Mouse (Mus musculus): Measurements from ENCODE around the gene Tanc1. TPM values are rescaled to one million over a fixed set of nuclear protein-coding genes. Genes with fewer than 3 reads are reported as not detected.

Tanc1 gene
- polyA plus RNA-seq, 1 experiment = not detected

DNA sequence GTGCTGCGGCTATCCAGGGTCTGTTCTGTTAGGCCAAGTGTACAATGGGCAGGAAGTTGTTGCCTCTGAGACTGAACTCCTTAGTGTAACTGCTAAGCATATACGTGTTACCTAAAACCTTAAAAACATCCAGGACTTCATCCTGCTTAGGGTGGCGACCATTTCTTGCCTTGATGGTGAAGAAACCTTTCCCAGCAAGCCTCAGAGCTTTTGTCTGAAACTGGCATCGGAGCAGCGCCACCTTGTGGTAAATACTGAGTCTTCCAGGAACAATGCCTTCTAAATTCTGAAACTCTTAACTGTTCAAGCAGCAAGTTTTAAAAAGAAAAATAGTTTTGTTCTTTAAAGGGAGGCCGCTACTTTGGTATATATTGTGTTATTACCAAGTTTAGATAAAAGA, 133.6 kb downstream of the Tanc1 start:
- WGBS = 37% methylated on average over 6 of the region's 6 CpGs
- Histone ChIP-seq H3K4me1 (ENCODE audit: control insufficient read depth, insufficient read depth, low read length) (no peaks in the 10 kb centered on the region), H3K4me3 (ENCODE audit: insufficient read depth, low read depth, low read length) (no peak overlapping the region), H3K27ac (ENCODE audit: insufficient read depth, low read depth, low read length) (no peak overlapping the region)
- no peak for TF ChIP-seq POLR2A (IDR thresholded peaks at IDR 0.05; ENCODE audit: insufficient read depth, low read depth, low read length)
- TF ChIP-seq CTCF (IDR thresholded peaks at IDR 0.05; ENCODE audit: insufficient read depth, low read depth, low read length) = no peak

- 77% methylated on average over 9 of the region's 9 CpGs for WGBS
- H3K4me1 ChIP-seq (ENCODE audit: control insufficient read depth, insufficient read depth, low read length) = no peaks in the 10 kb centered on the region
- H3K4me3 ChIP-seq (ENCODE audit: insufficient read depth, low read depth, low read length) = no peak overlapping the region
- TF ChIP-seq POLR2A (IDR thresholded peaks at IDR 0.05; ENCODE audit: insufficient read depth, low read depth, low read length) (no peak), CTCF (IDR thresholded peaks at IDR 0.05; ENCODE audit: insufficient read depth, low read depth, low read length) (no peak)
- no peak overlapping the region for H3K27ac ChIP-seq (ENCODE audit: insufficient read depth, low read depth, low read length)
Measured at GRCm38 (mm10) chr2:59746070-59746469, 134.2 kb downstream of the Tanc1 start.

DNA sequence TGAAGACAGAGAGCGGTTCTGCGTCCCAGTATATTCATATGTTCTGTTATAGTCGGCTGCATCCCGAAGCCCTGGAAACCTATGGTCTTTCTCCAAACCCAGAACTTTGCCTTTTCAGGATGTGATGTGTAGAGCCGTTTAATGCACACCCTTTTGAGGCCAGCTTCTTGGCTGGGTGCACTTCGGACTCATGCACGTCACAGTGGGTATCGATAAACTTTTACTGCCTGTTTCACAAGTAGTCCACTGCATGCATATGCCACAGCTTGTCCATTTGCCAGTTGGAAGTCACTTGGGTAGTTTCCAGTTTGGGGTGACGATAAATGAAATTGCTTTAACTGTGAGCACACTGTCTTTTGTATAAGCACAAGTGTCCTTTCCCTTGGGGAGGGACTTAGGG, 135.9 kb downstream of the Tanc1 start:
- Histone ChIP-seq H3K4me3 (ENCODE audit: insufficient read depth, low read depth, low read length) (no peak overlapping the region), H3K4me1 (ENCODE audit: control insufficient read depth, insufficient read depth, low read length) (no peaks in the 10 kb centered on the region), H3K27ac (ENCODE audit: insufficient read depth, low read depth, low read length) (no peak overlapping the region)
- no peak for TF ChIP-seq CTCF (IDR thresholded peaks at IDR 0.05; ENCODE audit: insufficient read depth, low read depth, low read length)
- no peak for TF ChIP-seq POLR2A (IDR thresholded peaks at IDR 0.05; ENCODE audit: insufficient read depth, low read depth, low read length)
- 95% methylated on average over 9 of the region's 9 CpGs for WGBS

DNA sequence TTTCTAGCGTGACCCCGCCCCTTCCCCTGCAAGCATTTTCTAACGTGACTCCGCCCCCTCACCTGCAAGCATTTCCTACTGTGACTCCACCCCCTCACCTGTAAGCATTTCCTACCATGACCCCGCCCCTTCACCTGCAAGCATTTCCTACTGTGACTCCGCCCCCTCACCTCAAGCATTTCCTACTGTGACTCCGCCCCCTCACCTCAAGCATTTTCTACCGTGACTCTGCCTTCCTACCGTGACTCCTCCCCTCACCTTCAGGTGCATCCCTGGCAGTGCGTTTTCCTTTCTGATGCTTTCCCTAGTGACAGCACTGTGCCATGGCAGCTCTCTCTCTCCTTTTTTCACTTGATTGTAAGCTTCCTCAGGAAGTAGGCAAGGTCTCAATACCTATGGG, 137.5 kb downstream of the Tanc1 start:
- 45% methylated on average over 10 of the region's 10 CpGs for WGBS
- H3K4me3 ChIP-seq (ENCODE audit: insufficient read depth, low read depth, low read length) = no peak overlapping the region
- TF ChIP-seq CTCF (IDR thresholded peaks at IDR 0.05; ENCODE audit: insufficient read depth, low read depth, low read length) (no peak), POLR2A (IDR thresholded peaks at IDR 0.05; ENCODE audit: insufficient read depth, low read depth, low read length) (no peak)
- H3K4me1 ChIP-seq (ENCODE audit: control insufficient read depth, insufficient read depth, low read length) = no peaks in the 10 kb centered on the region
- H3K27ac ChIP-seq (ENCODE audit: insufficient read depth, low read depth, low read length) = no peak overlapping the region

GRCm38 (mm10) chr2:59751172-59751571, 139.3 kb downstream of the Tanc1 start:
- H3K4me3 ChIP-seq (ENCODE audit: insufficient read depth, low read depth, low read length) = no peak overlapping the region
- 82% methylated on average over 6 of the region's 6 CpGs for WGBS
- no peak overlapping the region for H3K27ac ChIP-seq (ENCODE audit: insufficient read depth, low read depth, low read length)
- H3K4me1 ChIP-seq (ENCODE audit: control insufficient read depth, insufficient read depth, low read length) = no peaks in the 10 kb centered on the region
- TF ChIP-seq CTCF (IDR thresholded peaks at IDR 0.05; ENCODE audit: insufficient read depth, low read depth, low read length) = no peak
- TF ChIP-seq POLR2A (IDR thresholded peaks at IDR 0.05; ENCODE audit: insufficient read depth, low read depth, low read length) = no peak

GRCm38 (mm10) chr2:59752148-59752547, 140.3 kb downstream of the Tanc1 start:
- H3K27ac ChIP-seq (ENCODE audit: insufficient read depth, low read depth, low read length) = no peak overlapping the region
- TF ChIP-seq CTCF (IDR thresholded peaks at IDR 0.05; ENCODE audit: insufficient read depth, low read depth, low read length) = no peak
- no peak for TF ChIP-seq POLR2A (IDR thresholded peaks at IDR 0.05; ENCODE audit: insufficient read depth, low read depth, low read length)
- no peak overlapping the region for H3K4me3 ChIP-seq (ENCODE audit: insufficient read depth, low read depth, low read length)
- 96% methylated on average over 7 of the region's 7 CpGs for WGBS
- H3K4me1 ChIP-seq (ENCODE audit: control insufficient read depth, insufficient read depth, low read length) = no peaks in the 10 kb centered on the region

- 94% methylated on average over 5 of the region's 5 CpGs for WGBS
- H3K27ac ChIP-seq (ENCODE audit: insufficient read depth, low read depth, low read length) = no peak overlapping the region
- H3K4me3 ChIP-seq (ENCODE audit: insufficient read depth, low read depth, low read length) = no peak overlapping the region
- no peaks in the 10 kb centered on the region for H3K4me1 ChIP-seq (ENCODE audit: control insufficient read depth, insufficient read depth, low read length)
- TF ChIP-seq CTCF (IDR thresholded peaks at IDR 0.05; ENCODE audit: insufficient read depth, low read depth, low read length) (no peak), POLR2A (IDR thresholded peaks at IDR 0.05; ENCODE audit: insufficient read depth, low read depth, low read length) (no peak)
Measured at GRCm38 (mm10) chr2:59752766-59753165, 140.9 kb downstream of the Tanc1 start.

DNA sequence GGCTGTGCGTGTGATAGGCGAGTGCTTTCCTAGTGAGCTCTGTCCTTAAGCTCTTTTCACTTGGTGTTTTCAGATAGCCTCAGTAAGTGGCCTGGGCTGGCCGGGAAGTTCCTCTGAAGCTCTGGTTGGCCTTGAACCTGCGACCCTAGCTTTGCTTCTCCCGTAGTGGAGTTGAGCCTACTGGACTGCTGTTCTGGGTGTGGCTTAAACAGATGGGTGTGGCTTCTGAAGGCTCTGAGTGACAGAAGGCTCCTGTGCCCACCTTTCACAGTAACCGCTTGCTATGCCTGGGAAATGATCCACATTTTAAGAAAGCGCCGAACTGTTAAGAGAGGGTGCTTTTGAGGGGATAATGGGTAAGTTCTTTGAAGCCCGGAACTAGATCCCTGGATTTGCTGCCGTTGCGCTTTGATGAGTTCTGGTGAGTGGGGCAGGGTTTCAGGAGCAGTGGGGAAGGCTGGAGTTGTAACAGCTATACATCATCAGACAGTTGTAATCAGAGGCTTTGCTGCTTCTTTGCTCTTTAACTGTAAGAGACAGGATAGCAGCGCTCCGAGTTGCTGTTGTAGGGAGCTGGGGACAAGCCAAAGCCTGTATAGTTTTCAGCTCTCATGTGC, 144.4 kb downstream of the Tanc1 start:
- no peak overlapping the region for H3K27ac ChIP-seq (ENCODE audit: insufficient read depth, low read depth, low read length)
- no peak for TF ChIP-seq CTCF (IDR thresholded peaks at IDR 0.05; ENCODE audit: insufficient read depth, low read depth, low read length)
- TF ChIP-seq POLR2A (IDR thresholded peaks at IDR 0.05; ENCODE audit: insufficient read depth, low read depth, low read length) = no peak
- H3K4me3 ChIP-seq (ENCODE audit: insufficient read depth, low read depth, low read length) = no peak overlapping the region
- 71% methylated on average over 13 of the region's 13 CpGs for WGBS
- H3K4me1 ChIP-seq (ENCODE audit: control insufficient read depth, insufficient read depth, low read length) = no peaks in the 10 kb centered on the region

DNA sequence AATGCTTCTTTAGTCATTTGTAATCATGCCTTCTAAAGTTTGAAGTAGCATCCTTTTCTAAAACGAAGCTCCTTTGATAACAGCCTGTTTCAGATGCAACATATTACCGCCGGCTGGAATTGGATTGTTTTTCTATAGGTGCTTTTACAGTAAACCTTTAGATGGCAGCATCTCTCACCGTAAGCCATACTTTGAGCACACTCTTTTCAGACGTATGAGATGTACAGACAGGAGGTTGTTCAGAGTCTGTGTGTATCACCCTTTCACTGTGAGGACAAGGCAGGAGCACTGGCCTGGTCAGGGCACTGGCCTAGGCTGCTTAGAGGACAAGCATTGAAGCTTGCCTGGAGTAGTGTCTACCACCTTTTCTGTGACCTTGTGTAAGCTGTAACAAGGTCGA, 145.2 kb downstream of the Tanc1 start:
- 58% methylated on average over 6 of the region's 6 CpGs for WGBS
- no peaks in the 10 kb centered on the region for H3K4me1 ChIP-seq (ENCODE audit: control insufficient read depth, insufficient read depth, low read length)

More for the DNA sequence above, 145.2 kb downstream of the Tanc1 start:
- TF ChIP-seq POLR2A (IDR thresholded peaks at IDR 0.05; ENCODE audit: insufficient read depth, low read depth, low read length) (no peak), CTCF (IDR thresholded peaks at IDR 0.05; ENCODE audit: insufficient read depth, low read depth, low read length) (no peak)
- Histone ChIP-seq H3K27ac (ENCODE audit: insufficient read depth, low read depth, low read length) (no peak overlapping the region), H3K4me3 (ENCODE audit: insufficient read depth, low read depth, low read length) (no peak overlapping the region)
